Mouse (Mus musculus) activated CD4-positive, CD25-positive, alpha-beta regulatory T cell (primary cell): ENCODE data around the gene Gjb3. TPM values are rescaled to one million over a fixed set of nuclear protein-coding genes. Genes with fewer than 3 reads are reported as not detected.

Experiments used
- polyA plus RNA-seq, 2 experiments: library from polyadenylated mRNA; unstranded; fragments of 100-300 nt; shearing (Covaris generic); gene quantifications; one replicate each; pipeline ENCODE4 v1.2.1; 2017

Gene Gjb3
- polyA plus RNA-seq = under 1 TPM in 1 of 2 experiments, not detected in 1; 0.18 TPM

DNA sequence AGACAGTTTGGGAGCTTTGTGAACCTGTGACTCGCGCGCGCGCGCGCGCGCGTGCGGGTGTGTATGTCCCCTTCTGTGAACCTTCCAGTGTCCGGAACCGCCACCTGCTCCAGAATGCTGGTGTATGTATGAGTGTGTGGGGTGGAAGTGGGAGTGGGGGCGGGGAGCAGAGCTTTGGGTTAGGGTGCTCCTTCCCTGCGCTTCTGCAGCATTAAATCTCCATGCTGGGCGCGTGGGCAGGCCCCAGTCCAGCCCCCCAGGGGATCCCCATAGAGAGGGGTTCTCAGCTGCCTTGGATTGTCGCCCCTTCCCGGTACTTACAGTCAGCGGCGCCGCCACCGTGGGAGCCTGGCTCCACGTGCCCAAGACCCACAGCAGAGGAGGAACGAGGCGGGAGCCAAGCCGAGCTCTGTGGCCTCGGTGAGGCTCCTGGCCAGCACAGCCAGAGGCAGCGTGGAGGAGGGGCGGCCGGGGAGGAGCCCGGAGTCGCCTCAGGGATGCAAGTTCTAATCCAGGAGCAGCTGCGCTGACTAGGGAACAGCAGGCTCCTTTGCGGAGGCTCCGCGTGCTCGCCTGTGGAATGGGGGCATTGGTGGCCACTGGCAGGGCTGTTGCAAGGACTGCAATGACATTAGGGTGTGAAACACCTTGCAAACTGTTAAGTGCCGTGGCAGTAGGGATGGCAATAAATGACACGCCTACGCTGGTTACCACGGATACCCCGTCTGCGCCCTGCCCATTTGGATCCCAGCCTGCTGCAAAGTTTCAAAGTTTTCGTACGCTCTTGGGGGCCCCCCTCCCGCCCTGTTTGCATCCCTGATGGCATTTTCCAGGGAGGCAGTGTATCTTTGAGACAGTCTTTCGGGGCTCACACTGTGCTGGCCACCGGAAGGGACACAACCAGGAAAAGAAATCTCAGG lies at the start of gene Gjb3:
TSS of gene Gjb3 (minus strand) at position 664 of the 920 bp plus-strand sequence.

DNA sequence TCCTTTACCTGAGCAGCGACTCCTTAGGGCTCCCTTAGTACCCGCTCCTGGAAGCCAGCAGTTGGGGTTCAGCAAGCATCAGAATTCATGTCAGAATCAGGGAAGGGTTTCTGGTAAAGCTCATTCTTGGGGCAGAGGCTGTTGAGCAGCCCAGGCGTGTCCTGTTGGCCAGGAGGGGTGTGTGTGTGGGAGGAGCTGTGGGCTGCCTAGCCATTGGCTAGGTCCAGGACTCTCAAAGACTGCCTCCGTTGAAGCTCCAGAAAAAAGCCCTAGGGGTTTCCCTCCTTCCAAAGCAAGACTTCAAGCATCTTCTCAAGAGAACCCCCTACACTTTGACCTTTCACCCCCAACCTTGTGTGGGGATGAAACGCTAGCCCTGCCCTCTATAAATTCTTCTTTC lies 27.4 kb upstream of the Gjb3 start, which contains the start of gene Gjb5:
TSS of gene Gjb5 (minus strand) at position 164 of the 400 bp plus-strand sequence.

GRCm38 (mm10) chr4:127353951-127354438 lies 23.4 kb upstream of the Gjb3 start, which contains the start of gene Gjb4:
TSS of gene Gjb4 (minus strand) at chr4:127354081.

DNA sequence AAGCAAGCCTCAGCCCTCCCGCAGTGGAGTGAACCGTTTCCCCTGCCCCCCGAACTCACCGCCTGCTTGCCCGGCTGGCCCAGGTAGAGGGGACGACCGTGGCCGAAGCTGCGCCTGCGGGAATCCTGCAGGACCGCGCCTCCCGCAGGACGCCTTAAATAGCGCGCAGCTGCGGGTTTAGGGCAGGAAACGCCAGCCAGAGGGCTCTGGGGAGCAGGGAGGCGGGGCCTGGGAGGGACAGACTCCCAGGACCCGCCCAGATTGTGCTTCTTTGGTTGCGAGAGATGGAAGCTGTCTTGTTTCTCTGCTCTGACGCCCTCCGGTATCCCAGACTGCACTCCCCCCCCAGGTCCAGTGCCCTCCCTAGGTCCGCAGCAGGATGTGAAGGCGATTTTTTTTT lies 16.8 kb downstream of the Gjb3 start, which contains the start of gene Gja4:
TSS of gene Gja4 (minus strand) at position 179 of the 400 bp plus-strand sequence.

Other genes with a start within 250 kb of the Gjb3 start
- 10 to 100 TPM; 11.8 to 19.7 TPM for gene Tmem35b, start 207.2 kb downstream of the Gjb3 start, polyA plus RNA-seq
- gene Dlgap3, start 161.6 kb downstream of the Gjb3 start, polyA plus RNA-seq = under 1 TPM in 1 of 2 experiments, not detected in 1; 0.12 TPM
- 10 to 100 TPM; 32.5 to 48.5 TPM for gene Smim12, start 87.1 kb downstream of the Gjb3 start, polyA plus RNA-seq
- gene Gja4, start 16.8 kb downstream of the Gjb3 start, polyA plus RNA-seq = under 1 TPM in 1 of 2 experiments, not detected in 1; 0.21 TPM
- not detected for gene Gjb4, start 23.2 kb upstream of the Gjb3 start, polyA plus RNA-seq
- not detected for gene Gjb5, start 27.3 kb upstream of the Gjb3 start, polyA plus RNA-seq